Mouse (Mus musculus) mouse trophoblast stem cell (cell line): ENCODE data around the gene Barhl2.

Experiments used
- in situ Hi-C, 2 experiments: fragments of 300-500 bp; cut with MseI, MboI; formaldehyde crosslinking; loops; 2 replicates in 1 of 2; 3 replicates in 1 of 2; pipeline ENCODE4 v1.15.1; 2025

The Barhl2 gene

DNA sequence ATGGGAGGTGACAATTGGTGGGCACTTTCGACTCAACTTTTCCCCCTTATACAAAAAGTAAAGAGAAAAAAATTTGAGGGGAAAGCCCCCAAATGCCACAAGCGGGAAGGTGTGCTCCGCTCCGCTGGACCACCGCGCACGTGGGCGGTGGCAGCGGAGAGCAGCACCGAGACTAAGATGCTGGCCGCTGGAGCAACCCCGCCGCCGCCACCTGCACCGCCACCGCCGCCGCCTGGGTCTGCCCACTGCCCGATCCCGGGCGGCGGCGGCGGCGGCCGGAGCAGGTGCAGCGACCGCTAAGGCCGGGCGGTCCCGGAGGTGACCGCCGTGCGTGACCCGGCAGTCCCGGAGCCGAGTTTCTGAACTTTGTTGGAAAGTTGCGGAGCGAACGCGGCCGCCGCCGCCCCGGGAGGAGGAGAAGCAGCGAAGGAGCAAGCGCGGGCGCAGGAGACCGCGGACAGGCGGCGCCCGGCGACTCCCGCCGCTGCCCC lies at the start of gene Barhl2:
Barhl2 (minus strand) TSS at position 181 of the 491 bp plus-strand sequence.
- in situ Hi-C loops: loop anchor here in 1 of 2 experiments (25.0 kb wide), 1 partner anchor 329 kb away; no protein-coding TSS in a partner anchor

DNA sequence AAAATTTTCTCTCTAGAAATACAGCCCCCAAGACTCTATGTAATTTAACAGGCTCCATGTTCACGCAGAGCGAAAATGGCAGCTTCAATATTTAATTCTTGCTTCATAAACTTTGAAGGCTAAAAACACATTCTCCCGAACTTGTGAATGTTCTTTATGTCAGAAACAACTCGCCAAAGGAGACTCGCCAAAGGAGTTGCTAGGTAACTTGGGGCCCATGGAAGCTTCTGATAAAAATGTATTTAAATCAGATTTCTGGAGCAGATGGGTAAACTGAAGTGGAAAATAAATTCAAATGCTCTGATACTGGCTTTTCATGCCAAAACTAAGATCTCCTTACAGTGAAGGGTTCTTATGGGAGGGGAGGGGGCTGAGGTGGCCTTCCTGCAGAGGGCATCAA lies 48.1 kb upstream of the Barhl2 start:
- in situ Hi-C loops: no loop called here

DNA sequence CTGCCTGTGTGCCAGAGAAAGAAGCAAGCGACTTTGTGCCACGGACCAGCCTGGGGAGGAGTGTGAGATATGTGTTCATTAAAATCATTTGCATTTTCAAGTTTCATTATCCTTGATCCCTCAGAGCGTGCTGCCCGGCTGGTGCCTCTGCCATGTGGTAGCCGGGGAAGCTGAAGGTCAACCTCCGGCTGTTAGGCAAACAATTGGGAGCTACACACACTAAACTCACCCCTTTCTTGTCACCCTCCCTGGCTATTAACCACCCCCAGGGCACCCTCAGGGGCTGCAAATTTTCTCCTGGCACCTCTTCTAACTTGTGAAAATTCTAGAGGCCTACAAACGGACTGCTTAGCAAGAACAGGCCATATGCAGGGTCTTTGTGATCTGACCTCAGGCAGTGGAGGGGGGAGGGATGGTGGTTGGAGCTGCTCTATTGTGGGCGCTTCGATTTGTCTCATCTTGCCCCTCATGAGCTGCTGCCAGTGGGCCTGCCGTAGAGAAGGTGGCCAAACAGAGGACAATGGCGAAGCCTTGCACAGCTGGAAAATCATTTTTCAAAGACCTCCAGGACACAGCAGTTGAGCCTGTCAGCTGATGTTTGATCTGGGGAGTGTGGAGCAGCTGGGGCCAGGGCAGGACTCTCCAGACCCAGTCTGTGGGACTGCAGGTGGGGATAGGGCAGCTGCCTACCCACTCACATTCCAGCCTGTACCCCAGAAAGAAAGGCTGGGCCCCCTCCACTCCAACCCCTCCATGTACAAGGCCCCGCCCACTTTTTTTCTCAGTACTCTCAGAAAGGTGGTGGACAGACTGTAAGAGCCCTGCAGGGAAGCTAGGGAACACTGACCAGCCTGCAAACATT lies 44.9 kb upstream of the Barhl2 start:
- in situ Hi-C loops: no loop called here

DNA sequence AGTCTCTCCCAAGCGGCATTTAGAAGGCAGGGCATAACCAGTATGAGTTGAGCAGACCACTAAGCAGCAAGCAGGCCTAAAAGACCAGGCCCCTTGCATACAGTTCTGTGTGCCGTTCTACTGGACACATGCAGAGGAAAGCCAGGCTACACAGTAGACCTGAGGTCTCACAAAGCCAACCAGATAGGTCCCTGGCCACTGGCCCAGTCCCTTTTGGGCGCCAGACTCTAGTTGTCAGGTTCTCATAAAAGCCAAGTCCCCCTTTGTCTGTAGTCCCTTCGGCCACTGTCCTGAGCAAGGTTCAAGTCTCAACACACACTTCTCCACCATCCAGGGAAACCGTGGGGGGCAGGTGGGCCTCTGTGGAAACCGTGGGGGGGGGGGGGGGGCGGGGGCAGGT lies 44.3 kb upstream of the Barhl2 start:
- in situ Hi-C loops: no loop called here

DNA sequence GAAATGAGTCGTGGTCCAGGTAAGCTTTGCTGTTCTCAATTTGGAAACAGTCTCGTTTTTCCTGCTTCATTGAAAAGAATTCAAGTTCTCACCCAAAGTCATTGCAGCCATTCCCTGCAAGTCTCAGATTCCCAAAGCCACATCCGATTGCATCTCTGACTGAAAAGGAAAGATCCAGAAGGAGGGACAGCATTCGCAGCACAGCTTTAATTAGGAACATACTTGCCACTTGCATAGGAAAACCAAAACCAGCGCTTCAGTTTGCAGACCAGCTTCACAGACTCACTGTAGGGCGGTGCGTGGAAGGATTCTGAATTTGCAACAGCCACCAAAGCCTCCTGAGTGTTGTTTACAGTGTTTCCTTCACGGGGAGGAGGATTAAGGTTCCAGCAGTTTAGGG lies 33.8 kb upstream of the Barhl2 start:
- in situ Hi-C loops: no loop called here

DNA sequence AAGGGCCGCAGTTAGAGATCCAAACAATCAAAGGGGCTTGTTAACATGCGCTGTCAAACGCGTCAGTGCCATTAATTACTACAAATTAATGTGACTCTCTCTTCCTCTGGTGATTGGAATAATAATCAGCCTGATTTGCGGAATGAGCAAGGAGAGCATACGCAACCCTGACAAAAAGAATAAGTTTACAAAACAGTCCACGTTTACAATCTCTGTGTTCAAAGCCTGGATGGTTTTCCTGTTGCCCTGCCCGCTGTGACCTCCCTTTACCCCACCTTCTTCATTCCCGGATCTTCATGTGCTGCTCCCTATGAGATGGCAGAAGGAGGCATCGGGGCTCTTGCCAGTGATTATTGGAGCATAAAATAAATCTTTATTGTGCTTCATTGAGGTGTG lies 14.1 kb upstream of the Barhl2 start:
- in situ Hi-C loops: loop anchor here in 1 of 2 experiments (25.0 kb wide), 1 partner anchor 315 kb away; no protein-coding TSS in a partner anchor

DNA sequence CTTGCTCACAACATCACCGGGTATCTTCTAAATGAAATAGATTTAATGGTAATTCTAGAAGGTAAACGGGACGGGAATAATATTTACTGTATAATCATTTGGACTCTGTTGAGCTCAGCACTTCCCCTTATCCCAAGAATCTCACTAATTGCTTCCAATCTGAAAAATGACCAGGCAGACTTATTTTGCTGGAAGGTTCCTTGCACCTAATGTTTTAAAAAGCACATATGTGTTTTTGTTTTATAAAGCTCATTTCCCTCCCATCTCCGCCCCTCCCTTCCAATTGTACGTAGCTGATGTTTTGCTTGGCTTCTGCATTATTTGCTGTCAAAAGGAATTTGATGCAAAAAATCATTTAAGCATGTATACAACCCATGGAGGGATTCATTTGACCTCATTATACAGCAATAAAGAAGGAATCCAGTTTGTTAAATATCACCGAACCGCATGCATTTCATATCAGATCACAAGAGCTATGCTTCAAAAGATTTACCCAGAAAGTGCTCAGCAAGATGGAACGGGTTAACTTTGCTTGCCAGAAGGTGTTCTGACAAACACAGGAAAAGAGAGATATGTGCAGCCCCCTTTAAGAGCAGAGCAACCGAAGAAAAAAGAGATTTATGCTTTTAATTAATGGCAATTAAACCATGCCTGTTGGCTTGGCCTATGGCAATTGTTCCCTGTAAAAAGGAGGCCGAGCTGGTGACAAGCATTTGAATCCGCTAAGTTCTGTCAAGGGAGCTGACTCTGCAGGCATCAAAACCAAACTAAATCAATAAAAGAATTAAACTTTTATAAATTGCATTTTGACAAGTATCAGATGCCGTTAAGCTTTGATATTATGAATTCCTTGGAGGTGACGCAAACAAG lies 13.5 kb upstream of the Barhl2 start:
- in situ Hi-C loops: loop anchor here in 1 of 2 experiments (25.0 kb wide), 1 partner anchor 316 kb away; no protein-coding TSS in a partner anchor

DNA sequence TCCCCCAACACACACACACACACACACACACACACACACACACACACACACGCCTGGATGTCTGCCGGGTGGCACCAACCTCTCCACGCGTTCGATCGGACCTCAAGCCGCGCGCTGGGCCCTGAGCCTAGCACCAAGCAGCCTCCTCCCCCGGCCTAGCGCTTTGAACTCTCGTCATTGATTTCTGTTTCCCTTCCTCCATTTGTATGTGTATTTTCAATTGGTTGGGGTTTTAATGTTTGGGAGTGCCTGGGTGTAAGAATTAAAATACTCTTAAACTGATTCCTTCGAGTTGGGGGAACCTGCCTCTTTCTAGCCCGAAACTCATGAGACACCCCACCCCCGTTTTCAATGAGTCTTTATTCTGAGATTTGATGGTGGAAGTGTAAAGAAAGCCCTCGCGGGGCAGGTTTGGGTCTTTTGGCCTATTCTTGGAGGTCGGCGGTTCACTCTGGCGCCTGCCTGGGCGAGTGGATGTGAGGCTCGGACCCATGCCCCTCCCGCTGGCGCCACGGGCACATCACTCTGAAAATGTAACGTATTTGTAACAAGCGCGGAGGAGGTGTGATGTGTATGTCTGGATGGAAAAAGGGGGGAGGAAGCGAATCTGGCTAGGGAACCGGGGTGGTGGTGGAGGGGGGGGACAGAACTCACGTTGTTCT lies 7.3 kb upstream of the Barhl2 start:
- in situ Hi-C loops: loop anchor here (10.0 to 25.0 kb wide), 2 partner anchors 120 to 322 kb away; no protein-coding TSS in a partner anchor

DNA sequence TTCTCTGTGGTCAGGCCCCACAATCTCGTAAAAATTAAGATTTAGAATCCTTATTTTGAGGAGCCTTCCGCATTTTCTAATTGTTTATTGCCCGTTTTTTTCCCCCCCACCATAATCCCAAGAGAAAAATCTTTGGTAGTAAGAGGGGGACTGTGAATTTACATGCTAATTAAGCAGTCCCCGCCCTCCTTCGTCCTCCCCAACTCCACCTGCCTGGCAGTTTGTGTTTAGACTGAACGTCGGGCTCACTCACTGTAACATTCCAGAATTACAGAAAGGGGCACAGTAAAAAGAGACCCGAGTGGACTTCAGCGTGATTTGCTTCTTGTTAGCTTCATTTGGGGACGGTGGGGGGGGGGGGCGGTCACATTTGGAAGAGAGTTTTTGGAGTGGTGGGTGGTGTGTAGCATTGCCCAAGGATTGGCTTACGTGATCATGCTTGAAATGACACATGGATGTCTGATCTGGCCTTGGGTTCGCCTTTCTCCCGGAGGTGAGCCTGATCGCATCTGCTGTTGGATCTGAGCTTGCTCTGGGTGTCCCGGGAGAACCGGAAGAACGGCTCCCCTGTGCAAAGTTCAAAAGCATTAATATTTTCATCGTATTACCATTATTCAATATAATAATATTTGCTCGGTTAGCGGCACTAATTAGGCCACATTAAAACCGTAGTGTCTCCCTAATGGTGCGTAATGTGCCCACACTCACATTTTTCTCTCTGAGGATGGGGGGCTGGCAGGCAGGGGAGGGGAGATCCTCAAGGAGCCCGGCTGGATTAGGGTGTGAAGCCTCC lies 6.6 kb upstream of the Barhl2 start:
- in situ Hi-C loops: loop anchor here (10.0 to 25.0 kb wide), 2 partner anchors 120 to 323 kb away; no protein-coding TSS in a partner anchor

DNA sequence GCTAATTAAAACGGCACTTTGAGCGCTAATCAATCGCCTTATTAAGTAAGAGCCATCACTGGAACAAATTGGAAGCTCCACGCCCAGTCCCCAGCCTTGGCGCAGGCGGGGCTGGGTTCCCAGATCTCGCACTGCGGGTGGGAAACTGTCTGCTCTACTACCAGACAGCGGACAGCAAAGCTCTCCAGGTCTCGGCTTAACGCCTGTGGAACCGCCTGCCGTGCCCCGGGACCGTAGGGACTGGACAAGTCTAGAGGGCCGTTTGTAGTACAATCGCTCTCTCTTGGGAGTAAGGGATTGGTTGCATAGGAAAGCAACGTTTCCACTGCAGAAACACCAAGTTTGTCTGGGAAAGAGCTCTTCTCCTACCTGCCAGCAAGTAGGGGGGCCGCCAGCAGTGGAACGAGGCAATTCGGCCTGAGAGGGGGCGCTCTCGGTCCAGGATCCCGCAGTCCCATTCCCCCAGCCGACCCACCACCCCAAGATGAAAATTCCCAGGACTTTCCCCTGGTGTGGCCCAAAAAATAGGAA lies 5.8 kb upstream of the Barhl2 start:
- in situ Hi-C loops: loop anchor here (10.0 to 25.0 kb wide), 2 partner anchors 121 to 324 kb away; no protein-coding TSS in a partner anchor

DNA sequence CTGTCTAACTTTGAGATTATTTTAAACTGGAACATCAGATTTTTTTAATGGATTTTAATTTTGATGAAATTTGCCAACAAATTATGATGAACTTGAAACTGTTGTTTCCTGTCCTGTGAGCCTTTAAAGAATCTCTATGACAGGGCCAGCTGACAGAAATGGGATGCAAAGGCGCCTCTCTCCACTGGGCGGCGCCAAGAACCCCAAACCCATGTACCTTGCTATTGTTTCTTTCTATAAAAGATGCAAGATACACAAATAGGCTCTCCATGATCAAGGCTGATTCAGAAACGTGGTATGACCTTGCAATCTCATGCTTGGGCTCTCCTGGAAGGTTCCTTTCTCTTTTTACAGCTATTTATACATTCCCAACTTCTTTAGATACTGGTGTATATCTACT lies 3.9 kb upstream of the Barhl2 start:
- in situ Hi-C loops: loop anchor here (10.0 to 25.0 kb wide), 2 partner anchors 123 to 325 kb away; no protein-coding TSS in a partner anchor

DNA sequence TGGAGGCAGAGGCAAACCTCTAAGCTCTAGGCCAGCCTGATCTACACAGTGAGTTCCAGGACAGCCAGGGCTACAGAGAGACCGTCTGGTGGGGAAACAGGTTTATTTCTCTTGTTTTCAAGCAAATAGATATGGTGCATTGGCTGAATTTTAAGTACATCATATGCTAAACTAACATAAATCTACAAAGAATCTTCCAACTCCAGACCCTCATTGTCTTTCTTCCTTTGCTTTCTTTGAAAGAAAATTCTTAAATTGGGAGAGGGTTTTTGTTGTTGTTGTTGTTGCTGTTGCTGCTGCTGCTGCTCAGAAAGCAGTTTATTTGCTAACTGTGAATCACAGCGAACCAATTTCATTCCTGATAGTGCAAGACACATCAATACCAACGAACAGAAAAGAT lies 3.5 kb upstream of the Barhl2 start:
- in situ Hi-C loops: loop anchor here (10.0 to 25.0 kb wide), 2 partner anchors 123 to 326 kb away; no protein-coding TSS in a partner anchor

DNA sequence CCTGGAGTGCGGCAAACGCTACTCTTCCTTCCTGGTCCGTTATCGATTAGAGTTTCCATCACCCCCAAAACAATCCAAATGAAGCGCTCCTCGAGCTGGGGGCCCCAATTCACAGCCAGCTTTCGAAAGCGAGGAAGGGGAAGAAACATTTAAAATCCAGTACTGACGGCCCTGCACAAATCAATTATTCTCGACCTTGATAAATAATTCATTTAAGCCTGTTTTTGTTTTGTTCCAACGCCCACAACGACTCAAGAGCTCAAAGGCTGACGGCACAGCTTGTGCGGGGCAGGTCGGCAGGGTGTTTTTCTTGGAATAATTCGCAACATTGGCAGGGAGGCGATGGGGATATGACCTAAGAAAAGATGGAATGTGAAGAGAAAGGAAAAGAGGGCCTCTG lies 2.6 kb upstream of the Barhl2 start:
- in situ Hi-C loops: loop anchor here (10.0 to 25.0 kb wide), 2 partner anchors 124 to 327 kb away; no protein-coding TSS in a partner anchor

DNA sequence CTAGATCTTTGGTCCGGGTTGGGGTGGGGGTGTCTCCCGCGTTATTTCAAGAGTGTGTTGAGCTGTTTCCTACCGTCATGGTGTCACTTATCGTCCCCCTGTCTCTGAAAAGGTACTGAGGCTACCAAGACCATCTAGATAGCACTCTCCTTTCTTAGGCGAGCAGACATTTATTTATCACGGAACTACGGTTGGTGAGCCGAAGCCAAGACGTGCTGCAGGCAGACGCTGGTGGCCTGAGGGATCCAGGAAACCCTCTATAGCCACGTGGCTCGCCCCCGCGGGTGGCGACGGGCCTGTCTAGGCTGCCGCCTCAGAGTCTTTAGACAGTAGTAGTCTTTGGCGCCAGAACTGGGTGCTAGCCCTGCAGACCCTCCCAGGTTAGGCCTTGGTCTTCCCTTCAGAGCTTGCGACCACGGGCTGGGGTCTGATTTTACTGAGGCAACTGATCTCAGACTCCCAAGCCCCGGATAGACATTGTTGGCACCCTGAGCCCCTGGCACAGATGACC lies 2.1 kb upstream of the Barhl2 start:
- in situ Hi-C loops: loop anchor here (10.0 to 25.0 kb wide), 2 partner anchors 125 to 327 kb away; no protein-coding TSS in a partner anchor

DNA sequence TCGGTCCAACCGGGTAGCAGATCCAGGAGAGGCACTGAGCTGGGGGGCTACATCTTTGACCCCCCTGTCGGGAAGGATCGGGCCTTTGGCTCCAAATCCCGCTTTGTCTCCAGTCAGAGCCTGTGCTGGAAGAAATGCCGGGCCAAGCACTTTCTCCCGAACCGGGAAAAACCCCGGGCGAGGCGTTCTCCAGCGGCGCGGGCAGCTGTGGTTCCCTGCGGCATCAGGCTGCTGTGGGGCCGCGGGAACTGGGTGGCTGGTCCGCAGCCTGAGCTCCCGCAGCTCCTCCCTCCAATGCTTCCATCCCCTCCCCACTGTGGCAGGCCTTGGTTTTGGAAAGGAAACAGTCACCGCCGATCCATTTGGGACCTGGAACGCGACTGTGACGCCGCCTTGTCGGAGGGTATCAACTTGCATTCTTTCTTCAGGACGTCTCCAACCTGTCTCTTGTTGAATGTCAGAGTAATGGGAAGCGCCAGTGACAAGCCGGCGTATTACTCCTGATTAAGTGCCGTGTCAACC lies 1.2 kb upstream of the Barhl2 start:
- in situ Hi-C loops: loop anchor here in 1 of 2 experiments (25.0 kb wide), 1 partner anchor 328 kb away; no protein-coding TSS in a partner anchor

DNA sequence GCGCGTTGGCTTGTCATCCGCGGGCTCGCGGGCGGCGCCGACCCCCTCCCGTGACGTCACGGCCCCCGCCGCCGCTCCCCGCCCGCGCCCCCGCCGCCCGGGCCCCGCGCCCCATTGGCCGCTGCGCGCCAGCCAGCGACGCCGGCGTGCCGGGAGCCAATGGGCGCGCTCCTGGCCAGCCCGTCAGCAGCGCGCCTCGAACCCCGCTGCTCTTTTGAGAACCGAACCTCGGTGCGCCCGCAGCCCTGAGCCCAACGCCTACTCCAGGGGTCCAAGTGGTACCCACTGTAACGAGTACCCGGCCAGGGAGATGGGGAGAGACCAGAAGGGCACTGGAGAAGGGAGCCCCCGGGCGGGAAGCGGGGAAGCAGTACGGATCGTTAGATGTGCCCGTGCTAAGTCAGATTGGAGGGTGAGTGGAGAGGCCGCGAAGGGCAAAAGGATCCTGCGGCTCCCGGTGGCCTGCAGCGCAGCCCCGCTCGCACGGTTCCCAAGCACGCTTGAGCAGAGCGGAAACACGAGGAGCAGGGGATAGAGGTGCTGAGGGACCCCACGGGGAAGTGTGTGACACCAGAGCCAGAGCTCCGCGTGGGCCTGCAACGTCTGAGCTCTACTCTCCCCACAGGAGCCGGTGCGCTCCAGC lies 632 bp upstream of the Barhl2 start:
- in situ Hi-C loops: loop anchor here in 1 of 2 experiments (25.0 kb wide), 1 partner anchor 329 kb away; no protein-coding TSS in a partner anchor

DNA sequence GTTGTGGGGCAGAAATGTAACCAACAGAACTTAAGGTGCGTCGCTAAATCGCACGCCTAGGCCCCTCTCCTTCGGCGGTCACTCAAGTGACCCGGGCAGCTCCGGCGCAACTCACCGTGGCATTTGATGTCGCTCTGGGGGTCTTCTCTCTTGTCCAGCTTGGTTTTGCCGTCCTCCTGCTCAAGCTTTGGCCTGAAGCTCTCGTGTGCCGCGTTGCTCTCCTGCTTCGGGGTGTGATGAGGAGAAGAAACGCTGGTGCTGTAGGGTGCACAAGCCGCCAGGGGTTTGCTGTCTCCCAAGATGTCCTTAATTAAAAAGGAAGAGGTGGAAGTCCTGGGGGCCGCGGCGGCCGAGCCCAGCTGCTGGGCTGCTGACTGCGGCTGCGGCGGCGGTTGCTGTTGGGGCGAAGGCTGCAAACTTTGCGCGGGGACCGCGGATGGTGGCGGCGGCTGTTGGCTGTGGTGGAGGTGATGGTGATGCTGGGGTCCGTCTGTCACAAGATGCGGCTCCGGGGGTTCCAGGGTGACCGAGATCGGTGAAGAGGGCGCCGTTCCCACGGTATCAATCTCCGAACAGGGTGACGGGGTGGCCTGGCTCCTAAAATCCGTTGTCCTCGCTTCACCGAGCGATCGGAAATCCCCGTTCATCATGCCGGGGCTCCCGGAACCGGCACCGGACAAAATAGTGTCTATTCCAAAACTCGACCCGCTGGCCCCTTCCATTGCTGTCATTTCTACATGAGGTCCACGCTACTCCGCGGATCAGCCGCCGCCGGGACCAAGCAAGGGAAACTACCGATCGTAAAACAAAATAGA lies 648 bp downstream of the Barhl2 start:
- in situ Hi-C loops: loop anchor here in 1 of 2 experiments (25.0 kb wide), 1 partner anchor 330 kb away; no protein-coding TSS in a partner anchor

DNA sequence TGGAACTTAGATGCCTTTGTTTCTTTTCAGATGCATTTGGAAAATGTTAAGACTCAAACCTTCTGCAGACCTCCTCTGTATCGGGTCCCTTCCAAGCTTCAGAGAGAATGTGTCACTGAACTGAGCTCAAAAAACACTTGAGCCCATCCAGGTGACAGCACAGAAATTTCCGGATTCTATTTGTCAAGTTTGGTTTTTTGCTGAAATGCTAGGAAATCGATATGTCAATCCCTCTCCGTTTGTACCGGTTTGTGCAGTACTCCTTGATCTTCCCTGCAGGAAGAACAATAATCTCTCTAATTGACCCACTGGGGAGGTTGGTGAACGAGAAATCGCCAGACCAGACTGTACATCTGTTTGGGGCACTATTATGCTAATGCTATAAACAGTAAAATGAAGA lies 2.0 kb downstream of the Barhl2 start:
- in situ Hi-C loops: loop anchor here in 1 of 2 experiments (25.0 kb wide), 1 partner anchor 331 kb away; no protein-coding TSS in a partner anchor
